8 mouse cellular contexts compared by ENCODE assay signal in the genomic region with DNA sequence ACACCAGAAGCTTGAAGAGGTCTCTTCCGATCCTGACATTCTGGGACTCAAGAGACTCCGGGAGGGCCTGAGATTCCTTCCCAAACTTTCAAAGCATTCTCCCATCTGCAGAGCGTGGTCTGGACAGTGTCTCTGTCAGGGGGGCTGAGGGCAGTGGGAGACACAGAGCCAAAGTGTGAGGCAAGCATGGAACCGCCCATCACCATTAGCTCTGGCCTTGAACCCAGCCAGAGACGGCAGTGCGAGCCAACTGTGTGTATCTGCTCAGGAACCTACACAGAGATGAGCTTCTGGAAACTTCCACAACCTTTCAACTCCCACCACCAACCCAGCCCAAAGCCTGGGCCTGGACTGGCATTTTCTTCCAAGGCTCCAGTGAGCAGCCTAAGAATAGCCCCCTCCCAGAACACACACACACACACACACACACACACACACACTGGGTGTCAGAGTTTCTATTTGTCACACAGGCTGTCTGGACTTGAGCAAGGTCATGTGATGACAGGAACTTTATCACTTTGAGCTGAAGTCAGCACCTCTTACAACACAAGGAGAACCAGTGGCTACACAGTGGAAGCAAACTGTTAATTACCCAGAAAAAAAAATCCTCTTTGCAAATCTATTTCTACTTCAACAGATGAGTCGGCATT.
A peak's percentile ranks its signal among the peaks of the same experiment; 100 is the strongest.
DNase-seq lines count a peak whose midpoint lies in the region; ATAC-seq lines count a peak whose summit lies in the region.

No protein-coding gene starts in this region.

- no peak overlapping the region for H3K4me2 ChIP-seq in intestine, embryonic 16.5 days (ENCODE audit: low read depth, low read length)
- no peak overlapping the region for H3K4me2 ChIP-seq in forebrain, embryonic 11.5 days (ENCODE audit: low read depth, low read length, severe bottlenecking)
- H3K4me2 ChIP-seq in midbrain, embryonic 11.5 days: no peak overlapping the region

- H3K4me1 ChIP-seq in intestine, embryonic 16.5 days (ENCODE audit: control insufficient read depth, insufficient read depth, low read length): peaks cover 47% of the 10 kb centered on the region
- H3K4me1 ChIP-seq in forebrain, embryonic 11.5 days (replicated peaks; ENCODE audit: control insufficient read depth, insufficient read depth, low read length): no peaks in the 10 kb centered on the region
- H3K4me1 ChIP-seq in midbrain, embryonic 11.5 days (ENCODE audit: control insufficient read depth, insufficient read depth, low read length): no peaks in the 10 kb centered on the region

- ATAC-seq in intestine, embryonic 16.5 days: peak; percentile 69
- ATAC-seq in forebrain, embryonic 11.5 days (replicated peaks; ENCODE audit: low FRiP score): no peak
- no peak for ATAC-seq in midbrain, embryonic 11.5 days (ENCODE audit: low FRiP score)

- H3K27me3 ChIP-seq in intestine, embryonic 16.5 days (replicated peaks; ENCODE audit: control insufficient read depth, insufficient read depth, low read length): no peaks in the 10 kb centered on the region
- H3K27me3 ChIP-seq in forebrain, embryonic 11.5 days (ENCODE audit: control insufficient read depth, insufficient read depth, low read length): no peaks in the 10 kb centered on the region
- H3K27me3 ChIP-seq in midbrain, embryonic 11.5 days (ENCODE audit: control insufficient read depth, insufficient read depth, low read length): no peaks in the 10 kb centered on the region

- no peaks in the 10 kb centered on the region for H3K36me3 ChIP-seq in intestine, embryonic 16.5 days (ENCODE audit: control insufficient read depth, insufficient read depth, low read length)
- no peaks in the 10 kb centered on the region for H3K36me3 ChIP-seq in forebrain, embryonic 11.5 days (ENCODE audit: control insufficient read depth, insufficient read depth, low read length)
- H3K36me3 ChIP-seq in midbrain, embryonic 11.5 days (ENCODE audit: control insufficient read depth, insufficient read depth, low read length): no peaks in the 10 kb centered on the region

- WGBS in intestine, embryonic 16.5 days: 31% methylated on average over 7 of the region's 7 CpGs
- 88% methylated on average over 7 of the region's 7 CpGs for WGBS in forebrain, embryonic 11.5 days
- 89% methylated on average over 7 of the region's 7 CpGs for WGBS in midbrain, embryonic 11.5 days

- peak overlapping the region; percentile 4 for H3K9ac ChIP-seq in intestine, embryonic 16.5 days (ENCODE audit: low read depth, low read length)
- H3K9ac ChIP-seq in forebrain, embryonic 11.5 days (ENCODE audit: low read length): no peak overlapping the region
- H3K9ac ChIP-seq in midbrain, embryonic 11.5 days (ENCODE audit: low read length): no peak overlapping the region

- H3K27ac ChIP-seq in intestine, embryonic 16.5 days (ENCODE audit: low read length): peak overlapping the region; percentile 72
- no peak overlapping the region for H3K27ac ChIP-seq in forebrain, embryonic 11.5 days (ENCODE audit: low read depth, low read length)
- no peak overlapping the region for H3K27ac ChIP-seq in midbrain, embryonic 11.5 days (ENCODE audit: low read depth, low read length)

- H3K4me3 ChIP-seq in intestine, embryonic 16.5 days (ENCODE audit: low read length): no peak overlapping the region
- H3K4me3 ChIP-seq in forebrain, embryonic 11.5 days (ENCODE audit: low read depth, low read length): no peak overlapping the region
- no peak overlapping the region for H3K4me3 ChIP-seq in midbrain, embryonic 11.5 days (ENCODE audit: low read depth, low read length)

- peak; percentile 59 to 69 for DNase-seq in adrenal gland, postnatal 36 days
- peak; percentile 38 for DNase-seq in gastrocnemius, postnatal 10 days
- DNase-seq in ovary, postnatal 10 days (ENCODE audit: low spot score): peak; percentile 29
- no peak for DNase-seq in layer of hippocampus, postnatal 36 days
- no peak for DNase-seq in forebrain, embryonic 11.5 days (ENCODE audit: low spot score)
- DNase-seq in layer of hippocampus, adult 8-10 months (ENCODE audit: low spot score in 2 of 2): no peak
- DNase-seq in midbrain, embryonic 11.5 days (ENCODE audit: low spot score, missing footprints): no peak

- H3K9me3 ChIP-seq in intestine, embryonic 16.5 days (ENCODE audit: control insufficient read depth, low read length): no peaks in the 10 kb centered on the region
- no peaks in the 10 kb centered on the region for H3K9me3 ChIP-seq in forebrain, embryonic 11.5 days (ENCODE audit: control insufficient read depth, low read length)
- H3K9me3 ChIP-seq in midbrain, embryonic 11.5 days (ENCODE audit: control insufficient read depth, low read length): no peaks in the 10 kb centered on the region

Comparison
In these comparisons a context has a peak if more than half of its experiments do, and no peak if none do; other contexts are left out.
1. DNase-seq: peak in adrenal gland, postnatal 36 days (2 of 2), gastrocnemius, postnatal 10 days (single experiment) and ovary, postnatal 10 days (single experiment); none in layer of hippocampus, postnatal 36 days (0 of 2), forebrain, embryonic 11.5 days (single experiment), layer of hippocampus, adult 8-10 months (0 of 2) and midbrain, embryonic 11.5 days (single experiment).